Mouse (Mus musculus) liver, embryonic 18 days (tissue): ENCODE data around the gene Saxo1. TPM values are rescaled to one million over a fixed set of nuclear protein-coding genes. Genes with fewer than 3 reads are reported as not detected.

Source experiments
- polyA plus RNA-seq: library from polyadenylated mRNA; depleted of rRNA; stranded (reverse); fragments of >200 nt; gene quantifications from 2 replicates; pipeline ENCODE4 v1.2.3, GENCODE M21; 2012; rRNA removed

The Saxo1 gene
- not detected in 2 replicates for polyA plus RNA-seq

DNA sequence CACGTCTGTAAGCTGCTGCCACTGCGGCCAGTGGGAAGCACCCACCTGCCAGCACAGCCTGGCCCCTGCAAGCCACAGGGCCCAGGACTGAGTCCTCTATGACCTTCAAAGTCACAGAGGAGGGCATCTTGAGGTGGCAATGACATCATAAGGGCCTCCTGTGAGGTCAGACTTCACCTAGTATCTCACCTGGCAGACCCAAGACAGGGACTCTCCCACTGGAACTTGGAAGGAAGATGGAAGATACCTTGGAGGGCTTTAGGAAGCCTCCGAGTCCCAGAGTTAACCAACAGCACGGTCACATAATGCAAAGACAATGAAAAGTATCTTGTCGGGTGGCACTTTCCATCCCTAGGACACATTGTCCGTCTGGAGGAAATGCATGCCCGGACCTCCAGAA, at the start of gene Saxo1:
TSS of gene Saxo1 (minus strand) at position 101 of the 400 bp plus-strand sequence.

DNA sequence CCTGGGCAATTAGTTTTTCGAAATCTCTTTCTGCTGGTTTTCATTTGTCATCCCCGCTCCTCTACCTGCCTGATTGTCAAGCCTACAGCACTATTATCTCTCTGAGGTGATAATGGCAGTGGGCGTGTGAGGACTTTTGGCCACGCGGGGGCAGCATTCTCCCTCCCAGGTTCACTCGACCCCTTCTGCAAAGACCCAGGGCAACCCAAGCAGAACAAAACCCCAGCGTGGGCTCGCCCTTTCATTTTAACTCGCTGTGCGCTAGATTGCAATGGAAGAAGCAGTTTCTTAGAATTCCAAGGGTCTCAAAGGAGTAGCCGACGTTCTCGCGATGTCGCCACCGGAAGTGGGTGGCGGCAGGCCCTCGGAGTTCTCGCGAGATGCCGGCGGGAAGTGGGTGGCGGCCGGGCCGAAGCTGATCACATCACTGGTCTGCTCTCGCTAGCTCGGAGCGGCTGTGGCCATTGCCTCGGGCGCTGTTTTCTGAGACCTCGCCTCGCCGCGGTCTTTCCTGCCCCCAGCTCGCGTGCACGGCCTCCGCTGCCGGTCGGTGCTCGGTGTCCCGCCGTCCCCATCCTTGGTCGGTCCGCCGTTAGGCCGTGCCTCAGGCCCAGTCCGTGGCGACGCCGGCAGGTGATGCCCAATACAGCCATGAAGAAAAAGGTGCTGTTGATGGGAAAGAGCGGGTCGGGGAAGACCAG, 17.3 kb upstream of the Saxo1 start, which contains the start of gene Rraga:
TSS of gene Rraga (plus strand) at position 386 of the 701 bp plus-strand sequence.

Other genes starting within 250 kb of the Saxo1 start
- 33.8 and 35.6 TPM in 2 replicates for gene Rraga, start 17.3 kb upstream of the Saxo1 start, polyA plus RNA-seq
- 2.7 and 2.8 TPM in 2 replicates for gene Haus6, start 53.7 kb upstream of the Saxo1 start, polyA plus RNA-seq
- gene Plin2, start 111.7 kb upstream of the Saxo1 start, polyA plus RNA-seq: 161 and 208 TPM in 2 replicates
- gene Dennd4c, start 190.2 kb upstream of the Saxo1 start, polyA plus RNA-seq: 3.3 and 3.6 TPM in 2 replicates